In the genomic region with DNA sequence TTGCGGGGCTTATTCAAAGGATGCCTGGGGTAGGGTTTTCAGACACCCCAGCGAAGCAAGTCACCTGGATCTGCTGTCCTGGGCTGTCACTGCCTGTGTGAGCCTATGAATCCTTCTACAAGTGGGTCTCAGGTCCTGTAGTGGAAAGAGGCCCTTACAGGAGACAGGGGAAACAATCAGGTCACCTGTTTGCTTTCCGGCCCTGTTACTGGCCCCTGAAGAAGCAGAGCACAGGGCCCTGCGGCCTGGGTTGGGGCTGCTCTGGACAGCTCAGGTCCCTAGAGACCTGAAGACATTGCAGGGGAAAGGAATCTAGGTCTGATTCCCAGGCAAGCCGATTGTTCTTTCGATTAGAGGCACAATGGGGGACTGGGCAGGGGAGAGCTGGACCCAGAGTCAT, we compare ENCODE assay signal across 12 mouse cellular contexts. TPM values are rescaled to one million over a fixed set of nuclear protein-coding genes. Genes with fewer than 3 reads are reported as not detected.
DNase-seq lines count a peak whose midpoint lies in the region; ATAC-seq and TF ChIP-seq lines count a peak whose summit lies in the region.
"Had no signal": no experiment of that assay in that cellular context is flagged by ENCODE, and none has a peak within 500 bp of the region (broad histone marks: within the 10 kb centered on the region; RNA-seq: fewer than 3 reads in every experiment).

No protein-coding gene starts in this region.

- TF ChIP-seq CTCF in E14TG2a.4 (conservative IDR thresholded peaks at IDR 0.05; ENCODE audit: low read length), result no peak
- TF ChIP-seq CTCF in heart, postnatal 0 days (IDR thresholded peaks at IDR 0.05; ENCODE audit: low read depth), result no peak; the same call in 1 of the 2 replicates

- H3K4me1 ChIP-seq in E14TG2a.4 (replicated peaks; ENCODE audit: low read depth, low read length), result peaks cover 81% of the 10 kb centered on the region
- peaks cover 51% of the 10 kb centered on the region for H3K4me1 ChIP-seq in heart, postnatal 0 days (ENCODE audit: control insufficient read depth, insufficient read depth)
- H3K4me1 ChIP-seq in midbrain, embryonic 10.5 days, result peaks cover 45% of the 10 kb centered on the region

- no peaks in the 10 kb centered on the region for H3K27me3 ChIP-seq in E14TG2a.4 (ENCODE audit: insufficient read depth, low read length)
- H3K27me3 ChIP-seq in heart, postnatal 0 days (ENCODE audit: control insufficient read depth, insufficient read depth, low read length), result no peaks in the 10 kb centered on the region
- peaks cover 48% of the 10 kb centered on the region for H3K27me3 ChIP-seq in midbrain, embryonic 10.5 days (ENCODE audit: low read depth, poor library complexity, severe bottlenecking)

- H3K27ac ChIP-seq in heart, postnatal 0 days (ENCODE audit: low read depth), result peak overlapping the region; percentile 86
- no peak overlapping the region for H3K27ac ChIP-seq in midbrain, embryonic 10.5 days (replicated peaks)
- H3K27ac ChIP-seq: liver, embryonic 14.5 days had no signal

- H3K9ac ChIP-seq in heart, postnatal 0 days (replicated peaks; ENCODE audit: low read depth, low read length), result no peak overlapping the region
- H3K9ac ChIP-seq: liver, embryonic 14.5 days had no signal

- H3K9me3 ChIP-seq in E14TG2a.4 (ENCODE audit: low read length), result no peaks in the 10 kb centered on the region
- no peaks in the 10 kb centered on the region for H3K9me3 ChIP-seq in heart, postnatal 0 days (replicated peaks; ENCODE audit: control insufficient read depth, low read length)
- no peaks in the 10 kb centered on the region for H3K9me3 ChIP-seq in midbrain, embryonic 10.5 days (replicated peaks)

- peaks cover 20% of the 10 kb centered on the region for H3K36me3 ChIP-seq in E14TG2a.4 (ENCODE audit: insufficient read depth, low read length)
- peaks cover 4% of the 10 kb centered on the region for H3K36me3 ChIP-seq in heart, postnatal 0 days (replicated peaks; ENCODE audit: control insufficient read depth, insufficient read depth, low read length)
- no peaks in the 10 kb centered on the region for H3K36me3 ChIP-seq in midbrain, embryonic 10.5 days

- no peak for TF ChIP-seq EP300 in heart, postnatal 0 days (IDR thresholded peaks at IDR 0.05; ENCODE audit: low read depth)

- 48% methylated on average over 6 of the region's 6 CpGs for WGBS in heart, postnatal 0 days
- 14% methylated on average over 6 of the region's 6 CpGs for WGBS in midbrain, embryonic 10.5 days

- H3K4me3 ChIP-seq in E14TG2a.4 (replicated peaks; ENCODE audit: low read length), result peak overlapping the region; percentile 96
- H3K4me3 ChIP-seq in heart, postnatal 0 days (ENCODE audit: low read depth, low read length), result no peak overlapping the region
- peak overlapping the region; percentile 67 for H3K4me3 ChIP-seq in midbrain, embryonic 10.5 days

- peak; percentile 13 for DNase-seq in embryo, embryonic 10.5 days (ENCODE audit: low spot score)
- no peak for DNase-seq in embryo, embryonic 9.5 days (ENCODE audit: extremely low spot score)
- peak; percentile 7 for DNase-seq in heart, postnatal 0 days (ENCODE audit: low spot score)
- DNase-seq in midbrain, embryonic 10.5 days (ENCODE audit: low spot score), result no peak
- DNase-seq in layer of hippocampus, postnatal 10 days (ENCODE audit: low spot score in 2 of 2), result no peak
- no peak for DNase-seq in gastrocnemius, postnatal 25 days
- no peak for DNase-seq in ovary, postnatal 14 days (ENCODE audit: low spot score)
- DNase-seq: cerebellum, adult 9-11 months; thymus, postnatal 25 days had no signal

- no peak for ATAC-seq in heart, postnatal 0 days (ENCODE audit: insufficient read depth, low read depth)

- peak overlapping the region; percentile 83; the same call in 1 of the 2 replicates for H3K4me2 ChIP-seq in heart, postnatal 0 days (ENCODE audit: low read depth, low read length)

RNA-seq across cellular contexts. Expression of gene Fblim1, which starts 5.5 kb away (rescaled TPM):
- 48.3 and 61.5 TPM in 2 replicates for total RNA-seq in heart, postnatal 0 days (2014; rRNA removed; ENCODE audit: low replicate concordance)
- polyA plus RNA-seq in heart, postnatal 0 days (2015; fragmentation: Nextera tagmentation; extraction: Ambion mirVana), result 47.1 and 57.5 TPM in 2 replicates
- 24.5 and 27.5 TPM in 2 replicates for polyA plus RNA-seq in midbrain, embryonic 10.5 days (2016; fragmentation: Nextera tagmentation; extraction: Ambion mirVana)
- total RNA-seq in layer of hippocampus, postnatal 10 days (2021), result 1 to 10 TPM; 4.6 to 5.0 TPM
- 1 to 10 TPM; 1.5 to 4.7 TPM for total RNA-seq in gastrocnemius, postnatal 25 days (2021)

RNA-seq across cellular contexts. Expression of gene Tmem82, which starts 18.1 kb away (rescaled TPM):
- total RNA-seq in heart, postnatal 0 days (2014; rRNA removed; ENCODE audit: low replicate concordance), result 0.89 and 6.1 TPM in 2 replicates
- 6.8 and 7.3 TPM in 2 replicates for polyA plus RNA-seq in heart, postnatal 0 days (2015; fragmentation: Nextera tagmentation; extraction: Ambion mirVana)
- polyA plus RNA-seq in midbrain, embryonic 10.5 days (2016; fragmentation: Nextera tagmentation; extraction: Ambion mirVana), result 0.98 and 1.3 TPM in 2 replicates
- under 1 TPM; 0.69 to 0.98 TPM for total RNA-seq in layer of hippocampus, postnatal 10 days (2021)
- total RNA-seq in gastrocnemius, postnatal 25 days (2021), result 1 to 10 TPM; 1.2 to 2.3 TPM

RNA-seq across cellular contexts. Expression of gene Slc25a34, which starts 23.3 kb away (rescaled TPM):
- 12.8 and 56.2 TPM in 2 replicates for total RNA-seq in heart, postnatal 0 days (2014; rRNA removed; ENCODE audit: low replicate concordance)
- 17.9 and 20.6 TPM in 2 replicates for polyA plus RNA-seq in heart, postnatal 0 days (2015; fragmentation: Nextera tagmentation; extraction: Ambion mirVana)
- 0.05 TPM in 1 of 2 replicates, not detected in the other for polyA plus RNA-seq in midbrain, embryonic 10.5 days (2016; fragmentation: Nextera tagmentation; extraction: Ambion mirVana)
- 1 to 10 TPM; 2.4 TPM for total RNA-seq in layer of hippocampus, postnatal 10 days (2021)
- 10 to 100 TPM; 14.7 to 14.8 TPM for total RNA-seq in gastrocnemius, postnatal 25 days (2021)
- total RNA-seq: hematopoietic stem cell, adult 5-6 weeks had no signal

Comparison
In these comparisons a context has a peak if more than half of its experiments do, and no peak if none do; other contexts are left out.
1. DNase-seq: peak in embryo, embryonic 10.5 days (single experiment) and heart, postnatal 0 days (single experiment); none in embryo, embryonic 9.5 days (single experiment), midbrain, embryonic 10.5 days (single experiment), layer of hippocampus, postnatal 10 days (0 of 2), gastrocnemius, postnatal 25 days (single experiment) and ovary, postnatal 14 days (single experiment).